Mouse (Mus musculus) ES-Bruce4 (cell line): Measurements from ENCODE around the gene Gm13276.
"Not testable (repeated sequence)": the region's sequence is repeated elsewhere in the genome, so short reads cannot be mapped to it uniquely, and the experiment has no call there.

Experiments used
- CTCF ChIP-seq: IDR thresholded peaks from one replicate; pipeline ENCODE4 v1.8.1; 2011; ENCODE audit warnings: low read depth, low read length
- EP300 ChIP-seq: IDR thresholded peaks from 2 replicates; pipeline ENCODE4 v1.6.1; 2011; ENCODE audit warnings: low read depth, low read length; ENCODE audit not compliant: insufficient read depth

- not testable (repeated sequence) for TF ChIP-seq CTCF, EP300
Observed at GRCm38 (mm10) chr4:88785409-88785808, at the start of gene Gm13276.
